Mouse (Mus musculus) liver, embryonic 18 days (tissue): ENCODE measurements around the gene Zbtb7a. TPM values are rescaled to one million over a fixed set of nuclear protein-coding genes. Genes with fewer than 3 reads are reported as not detected.

Experiments used
- polyA plus RNA-seq: library from polyadenylated mRNA; depleted of rRNA; stranded (reverse); fragments of >200 nt; gene quantifications from 2 replicates; pipeline ENCODE4 v1.2.3, GENCODE M21; 2012; rRNA removed

Zbtb7a gene
- polyA plus RNA-seq = 8.5 and 8.6 TPM in 2 replicates

GRCm38 (mm10) chr10:81134966-81135681 is at the start of gene Zbtb7a:
Gene Zbtb7a, plus strand, starts transcription at chr10:81135220.

GRCm38 (mm10) chr10:81105565-81106112 is 29.4 kb upstream of the Zbtb7a start, which contains the start of gene Map2k2:
Gene Map2k2, plus strand, starts transcription at chr10:81105915.

DNA sequence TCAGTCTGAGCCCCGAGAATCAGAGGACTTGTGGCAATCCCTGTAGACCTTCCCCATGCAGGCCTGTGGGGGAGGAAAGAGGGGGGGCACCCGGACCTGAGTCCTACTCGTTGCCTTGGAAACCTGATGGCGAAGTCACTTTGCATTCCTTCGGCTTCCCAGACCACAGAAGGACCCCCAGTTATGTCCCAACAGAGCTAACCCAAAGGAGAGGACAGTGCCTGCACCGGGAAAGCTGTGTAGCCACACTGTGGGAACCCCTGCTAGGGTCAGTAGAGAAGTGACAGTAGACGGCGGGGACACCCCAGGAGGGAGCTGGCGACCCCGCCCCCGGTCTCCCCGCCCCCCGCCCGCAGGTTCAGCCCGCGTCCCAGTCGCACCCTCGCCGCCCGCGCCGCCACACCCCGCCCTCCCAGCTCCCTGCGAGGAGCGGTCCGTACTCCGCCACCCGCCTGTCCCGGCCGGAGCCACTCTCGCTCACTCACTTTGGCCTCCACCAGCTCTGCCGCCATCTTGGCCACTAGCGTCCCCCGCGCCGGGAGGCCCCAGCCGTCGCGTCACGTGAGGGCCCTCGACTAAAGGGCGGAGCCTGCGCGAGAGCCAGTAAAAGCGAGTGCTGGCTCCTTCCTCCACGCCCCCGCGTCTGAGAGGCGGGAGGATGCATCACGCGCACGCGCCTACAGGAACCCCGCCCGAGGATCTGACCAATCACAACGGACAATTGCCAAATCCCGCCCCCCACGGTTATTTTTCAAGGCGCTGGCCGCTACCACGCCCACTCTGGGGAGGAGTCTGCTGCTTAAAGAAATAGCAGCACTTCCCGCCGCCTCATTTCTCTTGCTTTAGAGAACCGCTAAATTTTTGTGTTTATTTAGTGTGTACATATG is 32.4 kb downstream of the Zbtb7a start, which contains the start of gene Pias4:
Gene Pias4 (minus strand): TSS at position 724 of the 887 bp plus-strand sequence.

GRCm38 (mm10) chr10:81176466-81177271 is 41.6 kb downstream of the Zbtb7a start, which contains the start of gene Eef2:
Gene Eef2, plus strand, starts transcription at chr10:81176631.

DNA sequence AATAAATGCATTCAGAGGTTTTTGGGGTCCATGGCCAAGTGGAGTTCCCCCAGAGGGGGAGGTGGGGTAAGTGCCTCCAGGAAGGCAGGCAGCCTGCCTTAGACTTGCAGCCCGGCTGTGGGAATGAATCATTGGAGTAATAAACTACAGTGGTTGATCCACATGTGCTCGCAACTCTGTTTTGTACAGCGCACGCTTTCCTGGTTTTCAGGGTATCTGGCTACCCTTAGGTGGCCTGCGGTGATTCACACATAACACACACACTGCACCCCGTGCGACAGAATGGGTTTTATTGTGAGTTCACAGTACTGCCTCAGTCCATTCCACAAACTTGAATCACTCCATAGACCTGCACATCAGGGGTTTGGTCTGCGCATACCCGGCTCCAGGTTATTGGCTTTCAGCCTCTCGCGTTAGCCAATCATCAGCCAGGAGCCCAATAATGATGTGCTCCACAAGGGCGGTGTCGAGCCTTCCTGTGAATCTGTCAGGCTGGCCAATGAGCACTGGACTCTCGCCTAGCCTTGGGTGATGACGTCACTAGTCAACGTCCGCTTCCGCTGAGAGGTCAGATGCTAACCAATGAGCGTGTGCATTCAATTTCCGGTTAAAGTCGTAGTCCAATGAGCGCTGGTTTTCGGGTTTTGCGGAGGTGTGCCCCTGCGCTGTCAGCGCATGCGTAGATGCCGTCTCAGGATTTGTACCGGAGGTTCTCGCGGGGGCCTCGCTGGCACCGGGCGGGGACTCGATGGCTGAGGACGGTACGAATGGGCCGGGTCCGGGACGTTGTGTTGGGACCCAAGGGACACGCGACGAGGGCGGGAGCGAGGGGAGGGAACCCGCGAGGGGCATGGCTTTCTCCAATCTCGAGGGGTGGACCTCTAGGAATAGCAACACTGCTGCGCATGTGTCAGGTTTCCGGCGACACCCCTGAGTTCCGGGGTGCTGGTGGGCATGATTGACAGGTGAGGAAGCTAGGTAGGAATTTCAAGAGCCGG is 47.6 kb downstream of the Zbtb7a start, which contains the start of gene Dapk3:
Gene Dapk3 (plus strand): TSS at position 670 of the 998 bp plus-strand sequence.

DNA sequence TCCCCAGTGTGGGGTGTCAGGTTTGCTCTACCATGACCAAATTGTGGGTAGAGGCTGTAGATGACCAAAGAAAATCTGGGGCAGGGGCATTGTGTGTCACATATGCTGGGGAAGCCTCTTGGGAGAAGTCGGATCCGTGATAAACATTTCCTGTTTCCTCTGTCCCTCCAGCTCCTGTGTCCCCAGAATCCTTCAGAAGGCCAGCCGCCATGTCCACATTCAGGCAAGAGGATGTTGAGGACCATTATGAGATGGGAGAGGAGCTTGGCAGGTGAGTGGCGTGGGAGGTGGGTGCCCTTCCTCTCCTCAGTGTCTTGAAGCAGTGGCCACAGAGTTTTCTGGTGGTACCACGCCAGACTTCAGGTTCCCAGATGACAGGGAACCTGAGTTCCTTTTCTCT is 48.8 kb downstream of the Zbtb7a start, which contains the start of gene 4930442H23Rik:
Gene 4930442H23Rik (minus strand): TSS at position 45 of the 400 bp plus-strand sequence.

DNA sequence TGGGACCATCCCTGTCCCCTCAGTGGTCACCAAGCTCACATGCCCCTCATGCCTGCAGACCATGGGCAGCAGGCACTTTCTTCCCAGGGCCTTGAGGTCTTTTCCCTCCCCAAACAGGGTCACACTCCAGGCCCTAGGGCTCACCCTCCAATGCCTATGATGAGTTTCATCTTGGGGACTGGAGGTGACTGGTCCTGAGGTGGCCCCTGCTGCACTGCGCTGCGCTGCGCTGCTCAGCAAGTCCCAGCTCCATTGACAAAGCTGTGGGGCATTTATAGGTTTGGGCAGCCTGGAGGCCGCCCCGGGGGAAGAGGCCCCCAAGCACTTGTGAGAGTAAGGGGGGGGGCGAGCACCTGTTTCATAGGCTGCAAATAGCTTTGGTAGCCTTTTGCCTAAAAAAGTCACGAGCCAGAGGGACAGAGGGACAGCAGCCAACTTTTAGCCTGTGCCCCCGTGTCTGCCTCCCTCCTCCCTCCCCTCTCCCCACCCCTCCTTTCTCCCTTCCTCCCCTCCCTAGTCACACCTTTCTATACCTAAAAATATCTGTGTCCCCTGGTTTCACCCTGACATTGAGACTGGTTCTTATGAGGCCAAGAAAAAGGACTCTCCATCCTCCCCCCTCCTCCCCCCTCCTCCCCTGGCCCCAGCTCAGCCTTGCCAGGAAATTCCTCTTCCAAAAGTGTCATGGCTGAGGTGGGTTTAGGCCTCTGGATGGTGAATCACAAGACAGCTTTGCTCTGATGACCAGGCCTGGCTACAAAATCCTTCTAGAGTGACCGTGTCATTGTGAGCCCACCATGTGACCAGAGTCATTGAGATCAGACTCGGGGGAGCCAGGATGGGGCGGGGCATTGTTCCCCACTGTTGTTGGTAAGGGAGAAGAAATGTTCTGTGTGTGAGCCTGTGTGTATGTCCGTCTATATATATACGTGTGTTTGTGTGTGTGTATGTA is 67.1 kb downstream of the Zbtb7a start, which contains the start of gene Nmrk2:
Gene Nmrk2 (minus strand): TSS at position 245 of the 952 bp plus-strand sequence.

Other genes starting within 250 kb of the Zbtb7a start
- 94.0 and 114 TPM in 2 replicates for gene Timm13, start 234.3 kb upstream of the Zbtb7a start, polyA plus RNA-seq
- gene Lmnb2, start 217.0 kb upstream of the Zbtb7a start, polyA plus RNA-seq = 8.0 and 9.1 TPM in 2 replicates
- 15.7 and 16.8 TPM in 2 replicates for gene Gadd45b, start 205.1 kb upstream of the Zbtb7a start, polyA plus RNA-seq
- gene Gng7, start 120.3 kb upstream of the Zbtb7a start, polyA plus RNA-seq = 0.41 and 0.48 TPM in 2 replicates
- 0.01 TPM in 1 of 2 replicates, not detected in the other for gene Diras1, start 109.6 kb upstream of the Zbtb7a start, polyA plus RNA-seq
- 4.0 and 4.1 TPM in 2 replicates for gene Slc39a3, start 97.8 kb upstream of the Zbtb7a start, polyA plus RNA-seq
- 45.0 and 50.4 TPM in 2 replicates for gene Sgta, start 75.0 kb upstream of the Zbtb7a start, polyA plus RNA-seq
- gene Thop1, start 65.2 kb upstream of the Zbtb7a start, polyA plus RNA-seq = 12.0 and 13.2 TPM in 2 replicates
- 78.1 and 87.6 TPM in 2 replicates for gene Creb3l3, start 36.3 kb upstream of the Zbtb7a start, polyA plus RNA-seq
- 48.8 and 50.9 TPM in 2 replicates for gene Map2k2, start 29.3 kb upstream of the Zbtb7a start, polyA plus RNA-seq
- gene Pias4, start 32.7 kb downstream of the Zbtb7a start, polyA plus RNA-seq = 10.3 and 12.9 TPM in 2 replicates
- gene Eef2, start 41.4 kb downstream of the Zbtb7a start, polyA plus RNA-seq = 583 and 691 TPM in 2 replicates
- 16.9 and 18.2 TPM in 2 replicates for gene Dapk3, start 47.8 kb downstream of the Zbtb7a start, polyA plus RNA-seq
- gene 4930442H23Rik, start 48.6 kb downstream of the Zbtb7a start, polyA plus RNA-seq = not detected in 2 replicates
- gene Nmrk2, start 66.8 kb downstream of the Zbtb7a start, polyA plus RNA-seq = not detected in 2 replicates
- gene Atcay, start 95.6 kb downstream of the Zbtb7a start, polyA plus RNA-seq = 0.01 TPM in 1 of 2 replicates, not detected in the other
- 1.9 and 2.1 TPM in 2 replicates for gene Zfr2, start 97.9 kb downstream of the Zbtb7a start, polyA plus RNA-seq
- gene Matk, start 117.7 kb downstream of the Zbtb7a start, polyA plus RNA-seq = 1.4 and 1.9 TPM in 2 replicates
- gene Mrpl54, start 131.7 kb downstream of the Zbtb7a start, polyA plus RNA-seq = 44.6 and 45.1 TPM in 2 replicates
- gene Apba3, start 131.7 kb downstream of the Zbtb7a start, polyA plus RNA-seq = 23.2 and 24.9 TPM in 2 replicates
- 0.88 and 1.1 TPM in 2 replicates for gene Tjp3, start 156.4 kb downstream of the Zbtb7a start, polyA plus RNA-seq
- gene Pip5k1c, start 157.7 kb downstream of the Zbtb7a start, polyA plus RNA-seq = 10.3 and 11.9 TPM in 2 replicates
- gene Cactin, start 185.9 kb downstream of the Zbtb7a start, polyA plus RNA-seq = 12.9 and 13.4 TPM in 2 replicates
- gene Tbxa2r, start 193.5 kb downstream of the Zbtb7a start, polyA plus RNA-seq = 3.1 and 3.4 TPM in 2 replicates
- 0.02 TPM in 2 replicates for gene Gipc3, start 208.0 kb downstream of the Zbtb7a start, polyA plus RNA-seq
- 24.1 and 27.6 TPM in 2 replicates for gene Hmg20b, start 215.3 kb downstream of the Zbtb7a start, polyA plus RNA-seq
- 8.7 and 8.9 TPM in 2 replicates for gene Mfsd12, start 222.3 kb downstream of the Zbtb7a start, polyA plus RNA-seq
- 0.39 and 1.0 TPM in 2 replicates for gene 4930404N11Rik, start 230.6 kb downstream of the Zbtb7a start, polyA plus RNA-seq
- gene Fzr1, start 243.3 kb downstream of the Zbtb7a start, polyA plus RNA-seq = 54.1 and 61.6 TPM in 2 replicates
- 27.6 and 28.9 TPM in 2 replicates for gene Dohh, start 249.2 kb downstream of the Zbtb7a start, polyA plus RNA-seq
- gene Gm48551, start 249.2 kb downstream of the Zbtb7a start, polyA plus RNA-seq = 0.58 and 0.75 TPM in 2 replicates